Mouse (Mus musculus): ENCODE results near the gene Cend1. TPM values are rescaled to one million over a fixed set of nuclear protein-coding genes. Genes with fewer than 3 reads are reported as not detected.

The Cend1 gene
- polyA plus RNA-seq, 2 experiments, result not detected

- Histone ChIP-seq H3K4me2 (ENCODE audit: low read depth) (no peak overlapping the region), H3K36me3 (replicated peaks; ENCODE audit: control insufficient read depth, insufficient read depth, low read depth) (no peaks in the 10 kb centered on the region), H3K4me3 (ENCODE audit: insufficient read depth in 1 of 2, low read depth in 2 of 2, low read length in 2 of 2) (no peak overlapping the region), H3K27ac (no peak overlapping the region), H3K4me1 (replicated peaks; ENCODE audit: control insufficient read depth in 2 of 2, insufficient read depth in 2 of 2, low read length in 1 of 2) (peaks cover 0 to 5% of the 10 kb centered on the region in 2 experiments; a peak in 2 of 4 replicates), H3K9ac (replicated peaks) (no peak overlapping the region), H3K9me3 (ENCODE audit: control insufficient read depth, low read length) (no peaks in the 10 kb centered on the region), H3K27me3 (ENCODE audit: control insufficient read depth, insufficient read depth, low read length) (no peaks in the 10 kb centered on the region)
- no peak for TF ChIP-seq EP300 (IDR thresholded peaks at IDR 0.05; ENCODE audit: low read depth)
- no peak for TF ChIP-seq CTCF (IDR thresholded peaks at IDR 0.05; ENCODE audit: low read depth)
- ATAC-seq (ENCODE audit: insufficient read depth) (0 out of 2 replicates have a peak, but pooled peaks have one; percentile 22), DNase-seq (ENCODE audit: low read depth in 3 of 3, low spot score in 3 of 3) (no peak)
- WGBS (ENCODE audit: insufficient replicate concordance), result 56% methylated on average over 12 of the region's 12 CpGs
Observed at GRCm38 (mm10) chr7:141426948-141427730, 2.2 kb downstream of the Cend1 start.

- TF ChIP-seq EP300 (IDR thresholded peaks at IDR 0.05; ENCODE audit: low read depth) (no peak), CTCF (IDR thresholded peaks at IDR 0.05; ENCODE audit: low read depth) (no peak)
- WGBS (ENCODE audit: insufficient replicate concordance), result 47% methylated on average over 4 of the region's 4 CpGs
- DNase-seq (ENCODE audit: low read depth in 3 of 3, low spot score in 3 of 3), result no peak
Observed at GRCm38 (mm10) chr7:141423811-141424210, 5.5 kb downstream of the Cend1 start.

GRCm38 (mm10) chr7:141420030-141420702, 9.1 kb downstream of the Cend1 start:
- 52% methylated on average over 9 of the region's 9 CpGs for WGBS (ENCODE audit: insufficient replicate concordance)
- Histone ChIP-seq H3K9me3 (ENCODE audit: control insufficient read depth, low read length) (no peaks in the 10 kb centered on the region), H3K9ac (replicated peaks) (no peak overlapping the region), H3K27ac (no peak overlapping the region), H3K27me3 (ENCODE audit: control insufficient read depth, insufficient read depth, low read length) (no peaks in the 10 kb centered on the region), H3K4me1 (replicated peaks; ENCODE audit: control insufficient read depth in 2 of 2, insufficient read depth in 2 of 2, low read length in 1 of 2) (no peaks in the 10 kb centered on the region), H3K4me2 (ENCODE audit: low read depth) (no peak overlapping the region), H3K36me3 (replicated peaks; ENCODE audit: control insufficient read depth, insufficient read depth, low read depth) (no peaks in the 10 kb centered on the region), H3K4me3 (ENCODE audit: insufficient read depth in 1 of 2, low read depth in 2 of 2, low read length in 2 of 2) (no peak overlapping the region)
- TF ChIP-seq CTCF (IDR thresholded peaks at IDR 0.05; ENCODE audit: low read depth), result no peak
- no peak for TF ChIP-seq EP300 (IDR thresholded peaks at IDR 0.05; ENCODE audit: low read depth)
- ATAC-seq (ENCODE audit: insufficient read depth) (peak; percentile 49; the same call in 1 of the 2 replicates), DNase-seq (ENCODE audit: low read depth in 3 of 3, low spot score in 3 of 3) (no peak)

More at GRCm38 (mm10) chr7:141423811-141424210, 5.5 kb downstream of the Cend1 start:
- Histone ChIP-seq H3K4me3 (ENCODE audit: insufficient read depth in 1 of 2, low read depth in 2 of 2, low read length in 2 of 2) (no peak overlapping the region), H3K36me3 (replicated peaks; ENCODE audit: control insufficient read depth, insufficient read depth, low read depth) (no peaks in the 10 kb centered on the region), H3K27me3 (ENCODE audit: control insufficient read depth, insufficient read depth, low read length) (no peaks in the 10 kb centered on the region), H3K9ac (replicated peaks) (no peak overlapping the region), H3K4me1 (replicated peaks; ENCODE audit: control insufficient read depth in 2 of 2, insufficient read depth in 2 of 2, low read length in 1 of 2) (peaks cover 0 to 5% of the 10 kb centered on the region in 2 experiments; a peak in 2 of 4 replicates), H3K9me3 (ENCODE audit: control insufficient read depth, low read length) (no peaks in the 10 kb centered on the region), H3K27ac (no peak overlapping the region), H3K4me2 (ENCODE audit: low read depth) (no peak overlapping the region)
- ATAC-seq (ENCODE audit: insufficient read depth), result no peak

GRCm38 (mm10) chr7:141418970-141419369, 10.3 kb downstream of the Cend1 start:
- ATAC-seq (ENCODE audit: insufficient read depth), result no peak
- TF ChIP-seq EP300 (IDR thresholded peaks at IDR 0.05; ENCODE audit: low read depth), result no peak
- TF ChIP-seq CTCF (IDR thresholded peaks at IDR 0.05; ENCODE audit: low read depth), result no peak
- WGBS (ENCODE audit: insufficient replicate concordance), result 47% methylated on average over 7 of the region's 7 CpGs

More at GRCm38 (mm10) chr7:141418970-141419369, 10.3 kb downstream of the Cend1 start:
- no peak overlapping the region for H3K4me2 ChIP-seq (ENCODE audit: low read depth)
- no peak overlapping the region for H3K4me3 ChIP-seq (ENCODE audit: insufficient read depth in 1 of 2, low read depth in 2 of 2, low read length in 2 of 2)
- H3K27me3 ChIP-seq (ENCODE audit: control insufficient read depth, insufficient read depth, low read length), result no peaks in the 10 kb centered on the region
- no peaks in the 10 kb centered on the region for H3K9me3 ChIP-seq (ENCODE audit: control insufficient read depth, low read length)
- peaks cover 8% of the 10 kb centered on the region in 2 experiments for H3K4me1 ChIP-seq (replicated peaks; ENCODE audit: control insufficient read depth in 2 of 2, insufficient read depth in 2 of 2, low read length in 1 of 2)
- H3K9ac ChIP-seq (replicated peaks), result no peak overlapping the region
- DNase-seq (ENCODE audit: low read depth in 3 of 3, low spot score in 3 of 3), result no peak
- no peak overlapping the region for H3K27ac ChIP-seq
- no peaks in the 10 kb centered on the region for H3K36me3 ChIP-seq (replicated peaks; ENCODE audit: control insufficient read depth, insufficient read depth, low read depth)
